Mouse (Mus musculus): Measurements from ENCODE around the gene Hmcn1.

The Hmcn1 gene

GRCm38 (mm10) chr1:150772958-150773357, 220.3 kb downstream of the Hmcn1 start:
- no peak for DNase-seq

GRCm38 (mm10) chr1:150770948-150771521, 222.2 kb downstream of the Hmcn1 start:
- DNase-seq = no peak

- DNase-seq = no peak
Observed at GRCm38 (mm10) chr1:150769836-150770235, 223.4 kb downstream of the Hmcn1 start.

GRCm38 (mm10) chr1:150761678-150762077, 231.6 kb downstream of the Hmcn1 start:
- no peak for DNase-seq

GRCm38 (mm10) chr1:150760801-150761331, 232.4 kb downstream of the Hmcn1 start:
- DNase-seq = no peak

GRCm38 (mm10) chr1:150759476-150760079, 233.7 kb downstream of the Hmcn1 start:
- peak; percentile 9 for DNase-seq

- DNase-seq = no peak
Observed at GRCm38 (mm10) chr1:150753920-150754319, 239.3 kb downstream of the Hmcn1 start.

GRCm38 (mm10) chr1:150748783-150749182, 244.5 kb downstream of the Hmcn1 start:
- DNase-seq = no peak

GRCm38 (mm10) chr1:150747771-150748170, 245.5 kb downstream of the Hmcn1 start:
- no peak for DNase-seq

- DNase-seq = no peak
Observed at GRCm38 (mm10) chr1:150743097-150743843, 250.0 kb downstream of the Hmcn1 start.

GRCm38 (mm10) chr1:150742376-150743087, 250.7 kb downstream of the Hmcn1 start:
- no peak for DNase-seq

- DNase-seq = no peak
Observed at GRCm38 (mm10) chr1:150711438-150711837, 281.8 kb downstream of the Hmcn1 start.

GRCm38 (mm10) chr1:150706502-150706901, 286.7 kb downstream of the Hmcn1 start:
- DNase-seq = no peak

GRCm38 (mm10) chr1:150697749-150698148, 295.5 kb downstream of the Hmcn1 start:
- no peak for DNase-seq

- DNase-seq = no peak
Observed at GRCm38 (mm10) chr1:150682044-150682443, 311.2 kb downstream of the Hmcn1 start.

GRCm38 (mm10) chr1:150681433-150681832, 311.8 kb downstream of the Hmcn1 start:
- no peak for DNase-seq

- DNase-seq = no peak
Observed at GRCm38 (mm10) chr1:150681006-150681405, 312.2 kb downstream of the Hmcn1 start.

GRCm38 (mm10) chr1:150680345-150680744, 312.9 kb downstream of the Hmcn1 start:
- DNase-seq = no peak

GRCm38 (mm10) chr1:150645314-150645713, 347.9 kb downstream of the Hmcn1 start:
- DNase-seq = no peak

GRCm38 (mm10) chr1:150639522-150639921, 353.7 kb downstream of the Hmcn1 start:
- DNase-seq = no peak

GRCm38 (mm10) chr1:150632506-150632905, 360.7 kb downstream of the Hmcn1 start:
- DNase-seq = no peak

GRCm38 (mm10) chr1:150631856-150632171, 361.4 kb downstream of the Hmcn1 start:
- DNase-seq = no peak
